Mouse (Mus musculus): Measurements from ENCODE around the gene Morn3.
"Not testable (repeated sequence)": the region's sequence is repeated elsewhere in the genome, so short reads cannot be mapped to it uniquely, and the experiment has no call there.

Morn3 gene

DNA sequence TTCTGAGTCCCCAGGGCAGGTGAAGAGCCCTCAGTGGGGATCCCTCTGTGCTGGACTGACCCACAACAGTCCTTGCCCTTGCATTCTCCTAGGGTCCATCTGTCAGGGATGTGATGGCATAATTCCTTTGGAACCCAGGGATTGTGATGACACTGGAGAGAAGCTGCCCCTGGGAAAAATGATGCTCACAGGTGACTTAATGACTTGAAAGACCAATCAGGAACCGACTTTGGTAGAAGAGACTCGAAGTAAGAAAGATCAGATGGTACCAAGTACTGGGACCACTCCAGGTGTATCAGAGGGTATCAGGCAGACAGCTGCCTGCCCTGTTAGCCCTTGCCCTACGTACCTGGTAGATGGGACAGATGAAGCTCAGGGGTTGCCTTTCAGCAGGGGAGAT lies at the start of gene Morn3:
TSS of gene Morn3 (minus strand) at position 101 of the 400 bp plus-strand sequence.
- no peak for DNase-seq (ENCODE audit: low read depth, low spot score)

- DNase-seq (ENCODE audit: low read depth, low spot score): no peak
Observed at GRCm38 (mm10) chr5:123096299-123096698, 49.5 kb upstream of the Morn3 start.

DNA sequence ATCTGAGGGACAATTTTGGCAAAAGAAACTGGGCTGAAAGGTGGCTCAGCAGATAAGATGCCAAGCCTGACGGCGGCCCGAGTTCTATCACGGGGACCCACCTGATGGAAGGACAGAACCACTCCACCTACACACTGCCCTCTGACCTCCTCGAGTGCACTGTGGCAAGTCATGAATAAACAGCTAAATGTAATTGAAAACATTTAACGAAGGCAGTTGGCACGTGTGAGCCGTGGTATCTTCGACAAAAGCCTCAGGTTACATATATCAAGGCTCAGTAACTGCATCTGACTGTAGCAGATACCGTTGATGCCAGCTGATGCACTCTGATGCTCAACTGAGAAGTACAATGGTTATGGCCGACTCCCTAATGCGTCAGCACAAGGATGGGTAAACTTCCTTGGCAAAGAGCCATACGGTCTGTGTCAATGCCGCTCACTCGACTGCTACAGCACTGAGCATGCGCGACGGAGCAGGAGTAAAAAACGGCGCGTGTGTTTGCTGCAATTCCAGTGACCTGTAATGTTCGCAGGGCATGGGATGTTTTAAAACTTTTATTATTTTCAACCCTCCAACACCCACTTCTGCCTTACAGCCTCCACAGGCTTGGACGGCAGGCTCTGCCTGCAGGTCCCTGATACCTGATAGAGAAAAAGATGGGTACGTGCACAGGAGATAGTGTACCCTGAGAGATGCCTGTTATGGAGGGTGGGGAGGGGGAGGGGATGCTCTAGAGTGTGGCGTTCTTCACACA lies 47.6 kb upstream of the Morn3 start:
- no peak for DNase-seq (ENCODE audit: low read depth, low spot score)

GRCm38 (mm10) chr5:123093077-123093633 lies 46.3 kb upstream of the Morn3 start:
- no peak for DNase-seq (ENCODE audit: low read depth, low spot score)

DNA sequence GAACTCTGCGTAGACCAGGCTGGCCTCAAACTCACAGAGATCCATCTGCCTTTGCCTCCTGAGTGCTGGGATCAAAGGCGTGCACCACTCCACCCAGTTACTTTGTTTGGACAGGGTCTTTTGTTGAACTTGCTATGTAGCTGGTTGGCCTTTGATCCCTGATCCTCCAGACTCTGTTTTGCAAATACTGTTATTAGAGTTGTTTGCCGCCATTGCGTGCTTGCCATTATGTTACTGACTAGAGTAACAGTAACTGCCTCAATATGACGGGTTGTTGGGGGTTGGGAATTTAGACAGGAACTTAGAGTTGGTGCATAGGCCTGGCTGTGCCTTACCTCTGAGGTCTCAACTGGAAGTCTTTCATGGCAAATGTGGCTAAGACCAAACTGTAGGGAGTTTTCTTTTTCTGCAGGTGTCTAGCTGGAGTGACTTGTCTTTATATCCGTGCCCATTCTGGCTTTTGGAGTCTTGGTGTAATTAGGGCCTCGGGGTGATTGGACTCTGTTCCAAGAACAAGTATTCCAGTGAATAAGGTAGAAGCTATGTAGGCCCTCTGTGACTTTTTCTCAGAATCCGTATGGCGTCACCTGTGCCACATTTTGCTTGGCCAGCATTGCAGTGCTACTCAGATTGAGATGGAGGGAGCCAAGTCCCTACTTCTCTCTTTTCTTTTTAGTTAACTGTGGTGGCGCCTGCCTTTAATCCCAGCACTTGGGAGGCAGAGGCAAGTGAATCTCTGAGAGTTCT lies 43.9 kb upstream of the Morn3 start:
- no peak for DNase-seq (ENCODE audit: low read depth, low spot score)

GRCm38 (mm10) chr5:123088784-123089183 lies 42.0 kb upstream of the Morn3 start:
- no peak for DNase-seq (ENCODE audit: low read depth, low spot score)

- DNase-seq (ENCODE audit: low read depth, low spot score): no peak
Observed at GRCm38 (mm10) chr5:123086501-123086900, 39.7 kb upstream of the Morn3 start.

- no peak for DNase-seq (ENCODE audit: low read depth, low spot score)
Observed at GRCm38 (mm10) chr5:123083340-123084050, 36.7 kb upstream of the Morn3 start.

DNA sequence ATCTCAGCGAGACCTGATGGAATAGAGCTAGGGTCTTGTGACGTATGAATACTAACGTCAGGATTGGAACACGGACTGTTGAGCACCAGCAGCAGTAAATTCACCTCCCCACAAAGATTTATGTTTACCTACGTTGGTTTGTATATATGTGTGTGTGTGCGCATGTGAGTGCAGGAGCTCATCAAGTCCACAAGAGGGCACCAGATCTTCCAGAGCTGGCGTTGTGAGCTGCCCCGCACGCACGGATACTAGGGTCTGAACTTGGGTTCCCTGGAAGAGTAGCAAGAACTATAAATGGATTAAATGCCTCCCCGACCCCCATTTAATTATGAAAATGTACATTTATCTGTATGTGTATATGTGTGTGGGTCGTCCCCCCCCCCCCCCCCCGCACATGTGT lies 33.7 kb upstream of the Morn3 start:
- DNase-seq (ENCODE audit: low read depth, low spot score): no peak

GRCm38 (mm10) chr5:123080041-123080440 lies 33.2 kb upstream of the Morn3 start:
- DNase-seq (ENCODE audit: low read depth, low spot score): no peak

DNA sequence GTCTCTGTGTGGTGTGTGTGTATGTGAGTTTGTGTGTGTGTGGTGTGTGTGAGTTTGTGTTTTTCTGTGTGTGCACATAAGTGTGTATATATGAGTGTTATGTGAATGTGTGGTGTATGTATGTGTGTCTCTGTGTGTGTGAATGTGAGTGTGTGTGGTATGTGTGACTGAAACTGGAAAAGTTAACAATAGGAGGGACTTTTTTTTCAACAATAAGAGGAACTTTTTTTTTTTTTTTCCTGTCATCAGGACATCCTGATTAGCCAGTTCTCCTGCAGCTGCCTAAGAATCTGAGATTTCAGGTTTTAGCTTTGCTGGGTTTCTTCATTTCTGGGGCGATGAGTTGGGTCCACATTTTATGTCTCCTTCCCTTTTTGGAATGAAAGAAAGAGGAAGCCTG lies 32.8 kb upstream of the Morn3 start:
- DNase-seq (ENCODE audit: low read depth, low spot score): no peak

GRCm38 (mm10) chr5:123076419-123077281 lies 29.8 kb upstream of the Morn3 start:
- no peak for DNase-seq (ENCODE audit: low read depth, low spot score)

DNA sequence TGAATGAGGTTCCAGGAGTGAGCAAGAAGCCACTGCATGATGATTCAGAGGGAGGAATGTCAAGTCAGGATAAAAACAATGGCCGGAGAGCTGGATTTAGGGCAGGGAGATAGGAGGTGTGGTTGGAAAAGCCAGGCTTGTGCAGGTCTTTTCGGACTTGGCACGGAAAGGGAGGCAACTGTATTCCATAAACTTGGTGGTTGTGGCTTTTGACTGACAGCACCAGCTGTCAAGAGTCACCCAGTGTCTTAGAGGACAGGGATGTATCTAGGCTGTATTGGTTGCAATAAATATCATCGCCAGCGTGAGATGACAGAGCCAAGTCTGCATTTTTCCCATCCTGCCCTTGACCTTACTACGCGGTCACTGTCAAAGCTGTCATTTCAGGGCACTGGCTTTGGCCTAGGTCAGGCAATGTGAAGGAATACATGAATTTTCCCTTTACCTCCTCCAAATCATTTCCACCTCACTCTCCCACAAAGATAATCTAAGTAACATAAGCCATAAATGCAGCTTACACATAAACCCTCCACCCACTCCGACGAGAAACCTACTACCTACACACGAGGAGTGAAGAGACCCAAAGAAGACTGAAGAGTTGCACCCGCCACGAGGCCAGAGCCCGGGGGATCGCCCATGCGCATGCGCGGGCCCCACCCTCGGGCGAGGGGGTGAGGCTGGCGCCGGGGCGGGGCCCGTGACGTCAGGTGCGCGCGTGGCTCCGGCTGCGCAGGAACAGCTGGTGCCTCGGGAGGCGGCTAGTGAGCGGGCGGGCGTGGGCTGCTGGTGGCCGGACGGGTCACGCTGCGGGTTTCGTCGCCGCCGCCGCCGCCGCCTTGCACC lies 29.0 kb upstream of the Morn3 start:
- peak; percentile 87 for DNase-seq (ENCODE audit: low read depth, low spot score)

DNA sequence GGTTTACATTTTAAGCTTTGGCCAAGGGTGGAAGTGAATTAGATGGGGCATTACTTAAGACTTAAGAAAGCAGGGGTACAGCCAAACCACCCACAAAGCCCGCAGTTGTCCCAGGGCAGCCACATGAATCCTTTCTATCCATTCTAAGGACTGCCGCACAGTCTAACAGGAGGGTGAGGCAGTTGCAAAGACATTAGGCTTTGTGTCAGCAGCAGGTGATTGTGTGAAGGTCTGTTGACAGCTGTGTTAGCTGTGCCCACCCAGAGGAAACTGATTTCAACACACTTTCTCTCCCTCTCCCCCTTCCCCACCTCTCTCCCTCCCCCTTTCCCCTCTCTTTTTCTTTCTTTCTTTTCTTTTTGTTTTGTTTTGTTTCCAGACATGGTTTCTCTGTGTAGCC lies 21.9 kb upstream of the Morn3 start:
- DNase-seq (ENCODE audit: low read depth, low spot score): no peak

- DNase-seq (ENCODE audit: low read depth, low spot score): no peak
Observed at GRCm38 (mm10) chr5:123068115-123068514, 21.3 kb upstream of the Morn3 start, which contains the start of gene Tmem120b. Tmem120b (plus strand) TSS chr5:123068415.

- no peak for DNase-seq (ENCODE audit: low read depth, low spot score)
Observed at GRCm38 (mm10) chr5:123067395-123067995, 20.7 kb upstream of the Morn3 start.

DNA sequence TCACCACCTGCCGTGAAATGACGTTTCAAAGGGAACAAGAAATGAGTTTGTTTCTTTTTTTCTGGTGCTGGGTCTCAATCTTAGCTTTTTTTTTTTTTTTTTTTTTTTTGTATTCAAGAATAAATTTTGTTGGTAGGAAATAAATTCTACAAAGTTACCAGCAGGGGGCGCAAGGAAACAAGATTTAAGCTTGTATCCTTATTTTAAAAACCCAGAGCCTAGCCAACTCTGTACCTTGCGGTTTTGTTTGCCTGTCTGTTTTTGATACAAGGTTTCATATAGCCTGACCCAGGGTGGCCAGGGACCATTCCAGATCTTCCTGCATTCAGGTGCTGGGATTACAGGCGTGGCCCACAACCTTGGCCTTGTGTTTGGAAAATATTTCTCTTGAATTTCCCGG lies 17.4 kb upstream of the Morn3 start:
- DNase-seq (ENCODE audit: low read depth, low spot score): no peak

GRCm38 (mm10) chr5:123063141-123063540 lies 16.3 kb upstream of the Morn3 start:
- no peak for DNase-seq (ENCODE audit: low read depth, low spot score)

DNA sequence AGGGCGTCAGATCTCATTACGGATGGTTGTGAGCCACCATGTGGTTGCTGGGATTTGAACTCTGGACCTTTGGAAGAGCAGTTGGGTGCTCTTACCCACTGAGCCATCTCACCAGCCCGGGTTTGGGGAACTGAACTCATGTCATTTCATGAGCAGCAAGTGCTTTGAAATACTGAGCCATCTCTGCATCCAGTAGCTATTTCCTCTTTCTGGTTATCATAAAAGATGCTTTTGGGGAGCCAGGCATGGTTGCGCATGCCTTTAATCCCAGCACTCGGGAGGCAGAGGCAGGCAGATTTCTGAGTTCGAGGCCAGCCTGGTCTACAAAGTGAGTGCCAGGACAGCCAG lies 14.6 kb upstream of the Morn3 start:
- DNase-seq (ENCODE audit: low read depth, low spot score): not testable (repeated sequence)
